Mouse (Mus musculus) heart, embryonic 13.5 days (tissue): ENCODE measurements at regions not wholly inside any gene's neighbourhood (a gene's known extent, or its start where the extent isn't known, plus 50 kb on each side); places are given as distances from the start of the nearest gene placed in this dataset.

ENCODE experiments used
- ATAC-seq: fragments of 200-750 bp; cut with Nextera tagmentation; 2 replicates; pipeline ENCODE4 v1.8.0; 2017; ENCODE audit warnings: moderate TSS enrichment; ENCODE audit not compliant: insufficient number of reproducible peaks, low FRiP score, low TSS enrichment; ENCODE audit errors: extremely low read depth
- H3K27ac ChIP-seq: fragments of 300-500 bp; sonication (generic); replicated peaks from 2 replicates; pipeline ENCODE4 v1.5.1; 2015; ENCODE audit warnings: moderate library complexity, mild to moderate bottlenecking, inconsistent platforms
- H3K27me3 ChIP-seq: fragments of 300-500 bp; sonication (generic); replicated peaks from 2 replicates; pipeline ENCODE4 v1.6.1; 2015; ENCODE audit warnings: mild to moderate bottlenecking, inconsistent platforms
- H3K36me3 ChIP-seq: fragments of 300-500 bp; sonication (generic); 2 replicates; pipeline ENCODE4 v1.6.1; 2015; ENCODE audit warnings: mild to moderate bottlenecking, inconsistent platforms
- H3K4me1 ChIP-seq: fragments of 300-500 bp; sonication (generic); 2 replicates; pipeline ENCODE4 v1.6.1; 2015; ENCODE audit warnings: inconsistent platforms
- H3K4me2 ChIP-seq: fragments of 300-500 bp; sonication (generic); 2 replicates; pipeline ENCODE4 v1.6.1; 2015; ENCODE audit warnings: inconsistent platforms, mild to moderate bottlenecking, moderate library complexity
- H3K4me3 ChIP-seq: fragments of 300-500 bp; sonication (generic); 2 replicates; pipeline ENCODE4 v1.5.1; 2015; ENCODE audit warnings: moderate library complexity, mild to moderate bottlenecking, inconsistent platforms
- H3K9ac ChIP-seq: fragments of 300-500 bp; sonication (generic); 2 replicates; pipeline ENCODE4 v1.6.1; 2015; ENCODE audit warnings: inconsistent platforms, mild to moderate bottlenecking, moderate library complexity
- H3K9me3 ChIP-seq: fragments of 300-500 bp; sonication (generic); 2 replicates; pipeline ENCODE4 v1.6.1; 2016; ENCODE audit warnings: inconsistent platforms
- WGBS: fragments of 180-500 bp; shearing (Covaris S2); methylation state at CpG from one replicate; pipeline ENCODE4 v1.1.7; 2015; ENCODE audit warnings: mixed read lengths; 5-methylcytosine and 5-hydroxymethylcytosine counted together

GRCm38 (mm10) chr11:82668026-82668425 lies 96.1 kb downstream of the Cct6b start:
- Histone ChIP-seq H3K9me3 (no peaks in the 10 kb centered on the region), H3K4me1 (no peaks in the 10 kb centered on the region), H3K4me3 (no peak overlapping the region), H3K4me2 (no peak overlapping the region), H3K27ac (no peak overlapping the region), H3K9ac (no peak overlapping the region), H3K36me3 (no peaks in the 10 kb centered on the region), H3K27me3 (no peaks in the 10 kb centered on the region)
- WGBS: 79% methylated on average over 1 of the region's 1 CpGs
- ATAC-seq: no peak

- WGBS: 88% methylated on average over 1 of the region's 1 CpGs
- no peak for ATAC-seq
Observed at GRCm38 (mm10) chr11:82664076-82664475, 100.0 kb downstream of the Cct6b start.

GRCm38 (mm10) chr11:82662086-82662485 lies 102.0 kb downstream of the Cct6b start:
- ATAC-seq: no peak
- H3K9me3 ChIP-seq: no peaks in the 10 kb centered on the region
- no peaks in the 10 kb centered on the region for H3K27me3 ChIP-seq
- no peaks in the 10 kb centered on the region for H3K4me1 ChIP-seq
- H3K36me3 ChIP-seq: no peaks in the 10 kb centered on the region
- H3K9ac ChIP-seq: no peak overlapping the region
- H3K27ac ChIP-seq: no peak overlapping the region
- no peak overlapping the region for H3K4me3 ChIP-seq
- WGBS: 33% methylated on average over 3 of the region's 3 CpGs
- H3K4me2 ChIP-seq: no peak overlapping the region

More at GRCm38 (mm10) chr11:82664076-82664475, 100.0 kb downstream of the Cct6b start:
- Histone ChIP-seq H3K9me3 (no peaks in the 10 kb centered on the region), H3K9ac (no peak overlapping the region), H3K27me3 (no peaks in the 10 kb centered on the region), H3K36me3 (no peaks in the 10 kb centered on the region), H3K4me3 (no peak overlapping the region), H3K4me2 (no peak overlapping the region), H3K27ac (no peak overlapping the region), H3K4me1 (no peaks in the 10 kb centered on the region)

- H3K36me3 ChIP-seq: no peaks in the 10 kb centered on the region
- H3K27me3 ChIP-seq: peaks cover 3% of the 10 kb centered on the region; the same call in 1 of the 2 replicates
- H3K9ac ChIP-seq: no peak overlapping the region
- H3K27ac ChIP-seq: no peak overlapping the region
- ATAC-seq: no peak
- no peak overlapping the region for H3K4me3 ChIP-seq
- WGBS: 43% methylated on average over 5 of the region's 5 CpGs
- H3K4me2 ChIP-seq: no peak overlapping the region
- no peaks in the 10 kb centered on the region for H3K9me3 ChIP-seq
- no peaks in the 10 kb centered on the region for H3K4me1 ChIP-seq
Observed at GRCm38 (mm10) chr11:82651751-82652150, 112.4 kb downstream of the Cct6b start.

- Histone ChIP-seq H3K27me3 (0 out of 2 replicates have a peak, but pooled peaks cover 4% of the 10 kb centered on the region), H3K36me3 (no peaks in the 10 kb centered on the region), H3K9ac (no peak overlapping the region), H3K4me1 (peaks cover 4% of the 10 kb centered on the region; the same call in 1 of the 2 replicates), H3K4me2 (no peak overlapping the region), H3K4me3 (no peak overlapping the region), H3K9me3 (no peaks in the 10 kb centered on the region), H3K27ac (no peak overlapping the region)
- WGBS: 30% methylated on average over 4 of the region's 4 CpGs
- no peak for ATAC-seq
Observed at GRCm38 (mm10) chr11:82638513-82638912, 125.6 kb downstream of the Cct6b start.

GRCm38 (mm10) chr11:82632191-82632590 lies 131.9 kb downstream of the Cct6b start:
- ATAC-seq: no peak
- no peak overlapping the region for H3K27ac ChIP-seq
- no peaks in the 10 kb centered on the region for H3K4me1 ChIP-seq
- no peak overlapping the region for H3K4me2 ChIP-seq
- WGBS: 63% methylated on average over 1 of the region's 1 CpGs
- H3K27me3 ChIP-seq: no peaks in the 10 kb centered on the region
- no peak overlapping the region for H3K9ac ChIP-seq
- no peaks in the 10 kb centered on the region for H3K36me3 ChIP-seq
- no peaks in the 10 kb centered on the region for H3K9me3 ChIP-seq
- no peak overlapping the region for H3K4me3 ChIP-seq

GRCm38 (mm10) chr11:82631387-82631786 lies 132.7 kb downstream of the Cct6b start:
- H3K4me2 ChIP-seq: no peak overlapping the region
- no peak overlapping the region for H3K9ac ChIP-seq
- H3K36me3 ChIP-seq: no peaks in the 10 kb centered on the region
- no peaks in the 10 kb centered on the region for H3K9me3 ChIP-seq
- no peak overlapping the region for H3K27ac ChIP-seq
- no peak for ATAC-seq
- H3K4me1 ChIP-seq: no peaks in the 10 kb centered on the region
- H3K27me3 ChIP-seq: no peaks in the 10 kb centered on the region
- H3K4me3 ChIP-seq: no peak overlapping the region
- WGBS: 24% methylated on average over 4 of the region's 4 CpGs

- Histone ChIP-seq H3K4me2 (no peak overlapping the region), H3K4me1 (no peaks in the 10 kb centered on the region), H3K36me3 (no peaks in the 10 kb centered on the region), H3K27me3 (no peaks in the 10 kb centered on the region; the same call in none of the 2 replicates), H3K4me3 (no peak overlapping the region), H3K27ac (no peak overlapping the region), H3K9me3 (no peaks in the 10 kb centered on the region), H3K9ac (no peak overlapping the region)
- no peak for ATAC-seq
- WGBS: 39% methylated on average over 7 of the region's 7 CpGs
Observed at GRCm38 (mm10) chr11:82626501-82627111, 137.5 kb downstream of the Cct6b start.

GRCm38 (mm10) chr11:82621061-82621460 lies 143.1 kb downstream of the Cct6b start:
- 86% methylated on average over 10 of the region's 10 CpGs for WGBS
- no peak for ATAC-seq
- Histone ChIP-seq H3K36me3 (no peaks in the 10 kb centered on the region), H3K27ac (no peak overlapping the region), H3K9me3 (no peaks in the 10 kb centered on the region), H3K4me3 (no peak overlapping the region), H3K4me2 (no peak overlapping the region), H3K9ac (no peak overlapping the region), H3K27me3 (peaks cover 33% of the 10 kb centered on the region), H3K4me1 (no peaks in the 10 kb centered on the region)

- H3K27ac ChIP-seq: no peak overlapping the region
- ATAC-seq: no peak
- H3K9me3 ChIP-seq: no peaks in the 10 kb centered on the region
- H3K27me3 ChIP-seq: peaks cover 37% of the 10 kb centered on the region
- H3K36me3 ChIP-seq: no peaks in the 10 kb centered on the region
- H3K4me2 ChIP-seq: no peak overlapping the region
- no peak overlapping the region for H3K4me3 ChIP-seq
- 49% methylated on average over 2 of the region's 2 CpGs for WGBS
- no peaks in the 10 kb centered on the region for H3K4me1 ChIP-seq
- no peak overlapping the region for H3K9ac ChIP-seq
Observed at GRCm38 (mm10) chr11:82619418-82619817, 144.7 kb downstream of the Cct6b start.

GRCm38 (mm10) chr11:82618457-82618856 lies 145.7 kb downstream of the Cct6b start:
- 2% methylated on average over 9 of the region's 9 CpGs for WGBS
- Histone ChIP-seq H3K9ac (no peak overlapping the region), H3K27ac (no peak overlapping the region), H3K4me1 (no peaks in the 10 kb centered on the region), H3K4me2 (no peak overlapping the region), H3K36me3 (no peaks in the 10 kb centered on the region), H3K9me3 (no peaks in the 10 kb centered on the region), H3K4me3 (no peak overlapping the region), H3K27me3 (peaks cover 37% of the 10 kb centered on the region)
- ATAC-seq: no peak

GRCm38 (mm10) chr11:82616856-82617255 lies 147.3 kb downstream of the Cct6b start:
- H3K4me2 ChIP-seq: no peak overlapping the region
- H3K4me1 ChIP-seq: no peaks in the 10 kb centered on the region
- WGBS: 54% methylated on average over 7 of the region's 7 CpGs

More at GRCm38 (mm10) chr11:82616856-82617255, 147.3 kb downstream of the Cct6b start:
- H3K27ac ChIP-seq: no peak overlapping the region
- no peak for ATAC-seq
- H3K9me3 ChIP-seq: no peaks in the 10 kb centered on the region
- H3K36me3 ChIP-seq: no peaks in the 10 kb centered on the region
- H3K9ac ChIP-seq: no peak overlapping the region
- H3K4me3 ChIP-seq: no peak overlapping the region
- H3K27me3 ChIP-seq: peaks cover 37% of the 10 kb centered on the region
